Mouse (Mus musculus) ovary, postnatal 14 days (tissue): Measurements from ENCODE around the gene Gm11077.

Experiments used
- DNase-seq: peaks from one replicate; pipeline ENCODE4 v3.0.0; 2022; ENCODE audit warnings: low spot score

Gene Gm11077

GRCm38 (mm10) chr6:140747591-140747990, 18.5 kb downstream of the Gm11077 start:
- no peak for DNase-seq

- no peak for DNase-seq
Observed at GRCm38 (mm10) chr6:140750371-140751080, 21.4 kb downstream of the Gm11077 start.

GRCm38 (mm10) chr6:140766365-140766764, 37.3 kb downstream of the Gm11077 start:
- DNase-seq, result peak; percentile 33

- no peak for DNase-seq
Observed at GRCm38 (mm10) chr6:140767237-140767636, 38.2 kb downstream of the Gm11077 start.

- no peak for DNase-seq
Observed at GRCm38 (mm10) chr6:140768180-140768579, 39.1 kb downstream of the Gm11077 start.

GRCm38 (mm10) chr6:140768859-140769640, 40.0 kb downstream of the Gm11077 start:
- no peak for DNase-seq

- DNase-seq, result no peak
Observed at GRCm38 (mm10) chr6:140776274-140776673, 47.2 kb downstream of the Gm11077 start.

- DNase-seq, result no peak
Observed at GRCm38 (mm10) chr6:140782524-140782923, 53.4 kb downstream of the Gm11077 start.

- DNase-seq, result no peak
Observed at GRCm38 (mm10) chr6:140786058-140786457, 57.0 kb downstream of the Gm11077 start.

- DNase-seq, result no peak
Observed at GRCm38 (mm10) chr6:140789850-140790249, 60.8 kb downstream of the Gm11077 start.

GRCm38 (mm10) chr6:140793676-140794262, 64.7 kb downstream of the Gm11077 start:
- DNase-seq, result no peak

- DNase-seq, result no peak
Observed at GRCm38 (mm10) chr6:140798841-140799240, 69.8 kb downstream of the Gm11077 start.

GRCm38 (mm10) chr6:140799435-140800040, 70.5 kb downstream of the Gm11077 start:
- no peak for DNase-seq

GRCm38 (mm10) chr6:140800587-140800986, 71.5 kb downstream of the Gm11077 start:
- no peak for DNase-seq
